ENCODE assay signal across 15 mouse cellular contexts in the genomic region with DNA sequence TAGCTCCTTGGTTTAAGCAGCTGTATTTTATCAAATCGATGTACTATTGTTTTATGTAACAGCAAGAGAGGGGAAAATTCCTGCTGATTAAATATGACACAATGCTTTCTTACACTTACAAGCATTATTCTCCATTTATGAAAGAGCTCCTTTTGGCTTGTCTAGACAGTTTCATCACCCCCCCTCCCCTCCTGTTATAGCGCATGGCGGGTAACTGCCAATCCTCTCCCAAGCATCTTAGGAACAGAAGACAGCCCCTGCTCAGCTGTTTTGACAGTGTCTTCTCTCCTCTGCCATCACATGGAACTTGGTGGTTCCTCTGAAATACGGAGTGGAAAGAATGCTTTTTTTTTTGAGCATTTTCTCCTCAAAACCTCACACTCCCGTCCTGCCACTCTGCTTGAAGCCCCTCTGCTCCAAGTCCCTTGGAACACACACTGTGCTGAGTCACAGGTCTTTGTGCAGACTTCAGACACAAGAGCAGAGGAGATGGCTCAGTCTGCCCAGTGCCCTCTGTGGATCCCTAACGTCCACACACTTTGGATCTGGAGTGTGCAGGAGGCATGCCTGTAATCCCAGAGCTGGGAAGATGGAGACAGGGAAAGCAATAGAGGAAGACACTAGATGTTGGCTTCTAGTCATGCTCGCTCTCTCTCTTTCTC. TPM values are rescaled to one million over a fixed set of nuclear protein-coding genes. Genes with fewer than 3 reads are reported as not detected.
DNase-seq lines count a peak whose midpoint lies in the region; ATAC-seq and TF ChIP-seq lines count a peak whose summit lies in the region.
"Had no signal": no experiment of that assay in that cellular context is flagged by ENCODE, and none has a peak within 500 bp of the region (broad histone marks: within the 10 kb centered on the region; RNA-seq: fewer than 3 reads in every experiment).

No protein-coding gene starts in this region.

- H3K9ac ChIP-seq in neural tube, embryonic 14.5 days (replicated peaks; ENCODE audit: low read depth, low read length) = no peak overlapping the region
- no peak overlapping the region for H3K9ac ChIP-seq in neural tube, embryonic 15.5 days (replicated peaks)
- no peak overlapping the region for H3K9ac ChIP-seq in hindbrain, postnatal 0 days (replicated peaks; ENCODE audit: low read length)

- no peaks in the 10 kb centered on the region for H3K27me3 ChIP-seq in neural tube, embryonic 14.5 days (ENCODE audit: control insufficient read depth, insufficient read depth, low read length)
- no peaks in the 10 kb centered on the region for H3K27me3 ChIP-seq in neural tube, embryonic 15.5 days (replicated peaks)
- H3K27me3 ChIP-seq in hindbrain, postnatal 0 days (ENCODE audit: insufficient read depth, low read length) = no peaks in the 10 kb centered on the region

- WGBS in neural tube, embryonic 14.5 days = 54% methylated on average over 7 of the region's 7 CpGs
- WGBS in neural tube, embryonic 15.5 days = 45% methylated on average over 7 of the region's 7 CpGs
- WGBS in hindbrain, postnatal 0 days = 29% methylated on average over 7 of the region's 7 CpGs

- no peaks in the 10 kb centered on the region for H3K9me3 ChIP-seq in neural tube, embryonic 14.5 days (ENCODE audit: control insufficient read depth, low read length)
- H3K9me3 ChIP-seq in neural tube, embryonic 15.5 days (replicated peaks) = no peaks in the 10 kb centered on the region
- H3K9me3 ChIP-seq in hindbrain, postnatal 0 days (ENCODE audit: low read length) = 0 out of 2 replicates have a peak, but pooled peaks cover 3% of the 10 kb centered on the region

- no peak overlapping the region for H3K4me3 ChIP-seq in neural tube, embryonic 14.5 days (ENCODE audit: low read depth, low read length)
- no peak overlapping the region for H3K4me3 ChIP-seq in neural tube, embryonic 15.5 days (replicated peaks)
- H3K4me3 ChIP-seq in hindbrain, postnatal 0 days (ENCODE audit: low read length) = no peak overlapping the region
- H3K4me3 ChIP-seq: heart, adult 2 months had no signal

- ATAC-seq in neural tube, embryonic 14.5 days (ENCODE audit: low read depth) = 0 out of 2 replicates have a peak, but pooled peaks have one; percentile 44
- ATAC-seq in neural tube, embryonic 15.5 days (ENCODE audit: low FRiP score) = no peak
- no peak for ATAC-seq in hindbrain, postnatal 0 days
- ATAC-seq: intestine, postnatal 0 days had no signal

- no peak overlapping the region for H3K4me2 ChIP-seq in neural tube, embryonic 14.5 days (ENCODE audit: low read depth, low read length)
- H3K4me2 ChIP-seq in neural tube, embryonic 15.5 days = no peak overlapping the region
- no peak overlapping the region for H3K4me2 ChIP-seq in hindbrain, postnatal 0 days (ENCODE audit: low read depth, low read length)

- TF ChIP-seq CTCF in hindbrain, postnatal 0 days (IDR thresholded peaks at IDR 0.05; ENCODE audit: low read depth) = no peak

- no peaks in the 10 kb centered on the region for H3K36me3 ChIP-seq in neural tube, embryonic 14.5 days (ENCODE audit: control insufficient read depth, insufficient read depth, low read length)
- no peaks in the 10 kb centered on the region for H3K36me3 ChIP-seq in neural tube, embryonic 15.5 days
- no peaks in the 10 kb centered on the region for H3K36me3 ChIP-seq in hindbrain, postnatal 0 days (ENCODE audit: insufficient read depth, low read length)

- peaks cover 15% of the 10 kb centered on the region for H3K4me1 ChIP-seq in neural tube, embryonic 14.5 days (ENCODE audit: control insufficient read depth, insufficient read depth, low read length)
- peaks cover 33% of the 10 kb centered on the region for H3K4me1 ChIP-seq in neural tube, embryonic 15.5 days
- peaks cover 11% of the 10 kb centered on the region for H3K4me1 ChIP-seq in hindbrain, postnatal 0 days (ENCODE audit: insufficient read depth, low read length)

- H3K27ac ChIP-seq in neural tube, embryonic 14.5 days (ENCODE audit: low read depth, low read length) = no peak overlapping the region
- H3K27ac ChIP-seq in neural tube, embryonic 15.5 days (replicated peaks) = no peak overlapping the region
- H3K27ac ChIP-seq in hindbrain, postnatal 0 days = 0 out of 2 replicates have a peak overlapping the region, but pooled peaks have one; percentile 7
- H3K27ac ChIP-seq: heart, adult 2 months had no signal

- DNase-seq in embryo, embryonic 10.5 days (ENCODE audit: low spot score) = peak; percentile 38
- DNase-seq in embryo, embryonic 10 days (ENCODE audit: low spot score) = no peak
- peak; percentile 40 for DNase-seq in hindbrain, postnatal 0 days (ENCODE audit: low spot score)
- no peak for DNase-seq in spleen, postnatal 10 days (ENCODE audit: low spot score in 2 of 2)
- DNase-seq in kidney, postnatal 10 days = no peak
- DNase-seq in thymus, postnatal 14 days = no peak
- DNase-seq: adrenal gland, postnatal 25 days; cerebellum, adult 11-12 months; heart, adult 2 months; heart, postnatal 14 days; right cerebral cortex, postnatal 4 days had no signal

RNA-seq across cellular contexts. Expression of gene Bfsp2, which starts 43.7 kb away (rescaled TPM):
- 1.0 and 2.3 TPM in 2 replicates for polyA plus RNA-seq in neural tube, embryonic 14.5 days (2014; fragmentation: Nextera tagmentation; extraction: Ambion mirVana)
- polyA plus RNA-seq in neural tube, embryonic 15.5 days (2015; fragmentation: Nextera tagmentation; extraction: Ambion mirVana) = 2.5 and 2.7 TPM in 2 replicates
- total RNA-seq in hindbrain, postnatal 0 days (2014; rRNA removed) = 1.8 and 4.2 TPM in 2 replicates
- polyA plus RNA-seq in hindbrain, postnatal 0 days (2015; fragmentation: Nextera tagmentation; extraction: Ambion mirVana) = 7.7 and 8.7 TPM in 2 replicates
- total RNA-seq: adrenal gland, postnatal 25 days; liver, adult 2 months had no signal

Comparison
In these comparisons a context has a peak if more than half of its experiments do, and no peak if none do; other contexts are left out.
1. DNase-seq: peak in embryo, embryonic 10.5 days (single experiment) and hindbrain, postnatal 0 days (single experiment); none in embryo, embryonic 10 days (single experiment), spleen, postnatal 10 days (0 of 2), kidney, postnatal 10 days (single experiment) and thymus, postnatal 14 days (single experiment).